Mouse (Mus musculus): ENCODE data around the gene Abcc9. TPM values are rescaled to one million over a fixed set of nuclear protein-coding genes. Genes with fewer than 3 reads are reported as not detected.
A peak's percentile ranks its signal among the peaks of the same experiment; 100 is the strongest.

Abcc9 gene
- 100 to 1,000 TPM; 124 to 126 TPM for total RNA-seq (2021)
- long read RNA-seq, experiment 1, full-length matches to known transcripts = 5 of 29 reads
- long read RNA-seq, experiment 1, partial matches to known transcripts = 10 of 29 reads
- long read RNA-seq, experiment 1, other reads (novel, unspliced or antisense) = 14 of 29 reads
- long read RNA-seq, experiment 2, full-length matches to known transcripts = 1 of 23 reads
- long read RNA-seq, experiment 2, partial matches to known transcripts = 9 of 23 reads
- long read RNA-seq, experiment 2, other reads (novel, unspliced or antisense) = 13 of 23 reads

DNA sequence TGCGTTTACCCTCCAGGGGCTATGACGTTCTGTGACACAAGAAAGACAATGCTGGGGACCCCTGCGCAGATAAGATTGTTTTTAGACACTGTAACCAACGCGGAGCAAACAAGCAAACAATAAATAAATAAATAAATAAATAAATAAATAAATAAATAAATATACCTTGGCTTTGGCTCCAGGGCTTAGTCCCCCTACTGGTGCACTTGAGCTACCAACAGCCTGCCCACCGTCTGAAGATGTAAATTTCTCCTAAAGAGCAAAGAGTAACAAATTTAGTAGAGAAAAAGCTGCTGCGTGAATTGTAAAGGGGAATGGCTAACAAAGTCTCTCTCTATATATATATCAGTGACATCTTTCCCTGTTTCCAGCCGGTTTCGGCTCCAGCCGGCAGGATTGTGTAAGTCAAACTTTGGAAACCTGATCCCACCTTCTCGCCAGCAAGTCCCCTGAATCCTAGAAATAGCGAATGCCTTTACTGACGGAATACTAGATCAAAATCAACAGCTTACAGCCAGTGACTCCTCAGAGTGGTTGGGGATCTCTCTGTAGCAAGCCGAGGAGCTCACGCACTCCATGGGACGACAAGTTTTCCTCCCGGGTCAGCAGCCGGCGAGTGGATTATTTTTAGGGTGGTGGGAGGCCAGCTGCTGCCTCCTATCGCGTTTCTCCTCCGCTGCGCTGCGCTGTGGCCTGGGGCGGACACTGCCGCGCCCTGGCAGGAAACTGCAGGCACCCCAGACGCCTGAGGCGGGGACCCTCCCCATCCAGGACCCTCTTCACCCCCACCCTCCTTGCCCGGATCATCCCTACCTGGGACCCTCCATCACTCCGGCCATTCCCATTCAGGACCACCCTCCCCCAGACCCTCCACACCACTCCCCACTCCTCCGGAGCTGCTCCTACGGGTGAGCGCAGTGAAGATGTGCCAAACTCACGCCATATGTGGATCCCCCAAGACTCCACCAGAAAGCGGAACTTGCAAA, at the start of gene Abcc9:
TSS of gene Abcc9 (minus strand) at position 664 of the 986 bp plus-strand sequence.
- intact Hi-C loops (cut with DNase I) = no loop called here
- peak; percentile 48 to 67 for DNase-seq

DNA sequence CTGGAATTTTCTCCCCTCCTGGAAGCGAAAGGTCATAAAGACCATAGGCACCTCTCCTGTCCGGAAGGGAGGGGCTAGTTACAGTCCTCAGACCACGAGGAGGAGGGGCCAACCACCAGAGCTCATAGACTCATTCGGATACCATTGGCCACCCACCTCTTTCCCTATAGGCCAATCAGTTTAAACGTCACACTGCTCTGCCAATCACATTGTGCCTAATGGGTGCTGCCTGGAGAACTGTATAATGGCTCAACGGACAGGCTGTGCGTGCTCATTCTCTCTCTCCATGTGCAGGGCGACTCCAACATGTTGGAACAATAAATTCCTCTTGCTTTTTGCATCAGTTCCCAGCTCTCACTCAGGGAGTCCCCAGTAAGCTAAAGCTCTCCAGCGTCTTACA, 49.2 kb upstream of the Abcc9 start:
- intact Hi-C loops (cut with DNase I) = loop anchor here (10.0 kb wide), 1 partner anchor 387 kb away; no protein-coding TSS in a partner anchor

DNA sequence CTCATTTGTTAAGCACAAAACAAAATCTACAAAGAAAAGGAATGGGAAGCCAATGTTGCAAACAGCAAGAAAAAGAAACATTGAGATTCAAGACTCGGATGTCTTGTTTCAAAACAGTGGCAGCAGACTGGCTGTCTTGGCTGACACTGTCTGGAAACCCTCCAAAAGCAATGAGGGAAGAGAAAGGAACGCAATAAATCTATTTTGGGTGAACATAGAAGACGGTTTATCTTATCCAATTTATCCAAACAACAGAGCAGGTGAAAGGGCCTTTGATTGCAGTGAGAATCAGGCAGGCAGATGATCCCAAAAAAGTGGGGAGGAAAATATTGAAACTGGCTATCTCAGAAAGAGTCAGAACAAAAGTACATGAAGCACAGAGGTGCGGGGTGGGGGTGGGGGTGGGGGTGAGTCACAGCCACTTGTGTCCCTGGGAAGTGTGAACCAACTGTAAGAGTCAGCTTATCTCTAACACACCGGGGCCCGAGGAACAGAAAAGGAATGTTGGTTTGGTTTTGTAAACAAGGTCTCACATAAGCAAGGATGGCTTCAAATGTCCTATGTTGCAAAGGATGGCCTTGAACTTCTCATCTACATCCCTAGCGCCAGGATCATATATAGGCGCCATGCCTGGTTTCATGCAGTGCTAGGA, 46.1 kb upstream of the Abcc9 start:
- no peak for DNase-seq
- intact Hi-C loops (cut with DNase I) = no loop called here

More for the DNA sequence above, 49.2 kb upstream of the Abcc9 start:
- no peak for DNase-seq

DNA sequence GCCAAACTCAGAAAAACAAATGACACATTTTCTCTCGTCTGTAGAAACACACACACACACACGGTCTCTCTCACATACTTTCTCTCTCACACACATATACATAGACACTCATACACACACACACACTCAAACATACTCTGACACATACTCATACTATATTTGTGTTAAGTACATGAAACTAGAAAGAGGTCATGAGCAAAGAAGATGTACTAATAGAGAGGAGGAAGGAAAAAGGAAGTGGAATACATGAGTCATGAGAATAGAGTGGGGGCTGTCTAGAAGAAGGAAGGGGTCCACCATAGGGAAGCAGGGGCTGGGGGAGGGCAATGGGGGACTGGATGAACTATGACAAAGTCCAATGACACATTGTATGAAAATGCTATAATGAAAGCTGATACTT, 45.0 kb upstream of the Abcc9 start:
- intact Hi-C loops (cut with DNase I) = no loop called here

DNA sequence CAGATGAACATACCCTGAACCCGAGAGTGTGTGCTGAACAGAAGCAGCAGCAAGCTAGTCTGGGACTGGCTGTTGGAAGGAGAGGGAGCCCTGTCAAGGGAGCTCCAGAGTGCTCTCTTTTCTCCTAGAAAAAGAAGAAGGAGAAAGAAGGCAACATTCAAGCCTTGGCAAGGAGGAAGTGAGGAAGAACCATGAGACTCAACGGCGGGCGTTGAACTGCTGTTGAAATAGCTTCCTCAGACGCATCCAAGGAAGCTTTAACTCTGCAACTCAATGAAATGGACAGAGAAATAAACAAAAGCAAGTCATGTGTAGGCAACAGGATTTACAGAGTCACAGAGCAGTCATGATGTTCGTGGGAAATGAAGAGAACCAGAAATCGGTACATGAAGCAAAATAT, 44.6 kb upstream of the Abcc9 start:
- intact Hi-C loops (cut with DNase I) = no loop called here
- DNase-seq = no peak

More for the DNA sequence above, 45.0 kb upstream of the Abcc9 start:
- DNase-seq = no peak

DNA sequence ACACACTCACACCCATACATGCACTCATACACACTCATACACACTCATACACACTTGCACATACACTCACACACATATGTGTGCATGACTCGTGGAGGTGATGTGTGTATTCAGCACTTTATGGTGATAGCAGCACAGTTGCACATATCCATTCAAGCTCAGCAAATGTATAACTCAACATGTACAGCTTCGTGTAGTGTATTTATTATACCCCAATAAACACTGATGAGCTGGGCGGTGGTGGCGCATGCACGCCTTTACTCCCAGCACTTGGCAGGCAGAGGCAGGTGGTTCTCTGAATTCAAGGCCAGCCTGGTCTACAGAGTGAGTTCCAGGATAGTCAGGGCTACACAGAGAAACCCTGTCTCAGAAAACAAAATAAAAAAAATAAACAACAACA, 43.4 kb upstream of the Abcc9 start:
- DNase-seq = no peak
- intact Hi-C loops (cut with DNase I) = no loop called here

DNA sequence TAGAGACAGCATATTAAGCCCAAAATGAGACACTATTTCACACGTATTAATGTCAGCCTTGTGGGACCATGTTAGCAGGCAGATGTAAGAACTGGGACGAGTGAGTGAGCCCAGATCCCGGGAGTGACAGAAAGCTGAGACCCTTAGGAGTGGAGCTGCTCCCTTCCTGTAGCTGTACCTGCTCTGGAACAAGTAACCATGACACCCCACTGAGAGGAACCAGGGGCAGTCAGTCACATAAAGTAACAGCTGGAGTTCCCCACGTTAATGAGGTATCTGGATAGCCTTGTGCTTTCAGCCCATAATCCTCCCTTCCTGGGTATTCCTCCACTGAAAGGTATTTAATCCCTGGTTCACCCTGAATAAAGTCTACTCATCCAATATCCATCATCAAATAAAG, 41.1 kb upstream of the Abcc9 start:
- DNase-seq = no peak
- intact Hi-C loops (cut with DNase I) = no loop called here

DNA sequence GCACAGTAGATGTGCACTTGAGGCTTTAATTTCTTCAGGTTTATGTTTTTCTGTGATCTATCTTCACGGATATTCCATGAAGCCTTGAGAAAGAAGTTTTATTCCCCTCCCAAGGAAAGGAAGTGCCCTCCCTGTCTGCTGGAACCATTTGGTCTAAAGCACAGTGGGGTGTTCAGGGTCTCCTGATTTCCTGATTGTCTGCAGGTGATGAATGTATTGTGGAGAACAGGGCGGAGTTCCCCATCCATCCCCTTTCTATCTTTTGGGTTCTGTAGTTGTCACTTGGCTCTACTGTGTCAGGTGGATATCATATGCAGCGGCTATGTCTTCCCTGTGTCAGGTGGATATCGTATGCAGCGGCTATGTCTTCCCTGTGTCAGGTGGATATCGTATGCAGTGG, 39.6 kb upstream of the Abcc9 start:
- DNase-seq = no peak
- intact Hi-C loops (cut with DNase I) = no loop called here

DNA sequence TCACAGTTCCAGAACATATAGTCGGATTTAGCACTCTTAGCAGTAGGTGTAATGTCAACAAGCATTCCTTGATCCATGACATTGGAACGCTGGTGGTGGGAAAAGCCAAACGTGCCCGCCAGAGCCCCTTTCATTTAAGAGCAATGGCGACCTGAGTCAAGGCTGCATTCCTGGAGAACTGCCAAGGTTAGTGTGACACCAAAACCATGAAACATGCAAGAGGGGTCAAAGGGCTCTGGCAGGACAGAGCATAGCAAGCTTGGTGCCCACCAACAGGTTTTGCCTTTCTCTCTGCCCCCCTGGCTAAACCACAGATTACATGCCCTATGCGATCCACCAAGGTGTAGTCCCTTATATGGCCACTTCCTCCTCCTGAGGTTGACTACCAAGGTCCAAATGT, 36.5 kb upstream of the Abcc9 start:
- intact Hi-C loops (cut with DNase I) = no loop called here
- DNase-seq = no peak

DNA sequence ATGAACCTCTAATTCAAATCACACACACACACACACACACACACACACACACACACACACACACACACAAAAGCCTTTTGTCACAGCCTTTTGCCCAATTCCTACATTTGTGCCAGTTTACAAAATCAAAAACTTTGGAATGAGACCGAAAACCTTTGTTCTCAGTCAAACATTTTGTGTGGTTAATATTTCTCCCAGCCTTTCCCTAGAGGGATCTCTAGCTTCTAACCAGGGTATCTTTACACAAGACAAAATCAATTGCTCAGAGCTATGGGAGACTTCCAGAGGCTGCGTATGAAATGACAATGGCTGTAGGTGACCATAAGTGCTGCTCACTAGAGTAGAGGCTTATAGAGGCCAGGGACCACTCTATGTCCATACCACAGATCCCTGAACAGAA, 36.1 kb upstream of the Abcc9 start:
- intact Hi-C loops (cut with DNase I) = no loop called here
- DNase-seq = no peak

DNA sequence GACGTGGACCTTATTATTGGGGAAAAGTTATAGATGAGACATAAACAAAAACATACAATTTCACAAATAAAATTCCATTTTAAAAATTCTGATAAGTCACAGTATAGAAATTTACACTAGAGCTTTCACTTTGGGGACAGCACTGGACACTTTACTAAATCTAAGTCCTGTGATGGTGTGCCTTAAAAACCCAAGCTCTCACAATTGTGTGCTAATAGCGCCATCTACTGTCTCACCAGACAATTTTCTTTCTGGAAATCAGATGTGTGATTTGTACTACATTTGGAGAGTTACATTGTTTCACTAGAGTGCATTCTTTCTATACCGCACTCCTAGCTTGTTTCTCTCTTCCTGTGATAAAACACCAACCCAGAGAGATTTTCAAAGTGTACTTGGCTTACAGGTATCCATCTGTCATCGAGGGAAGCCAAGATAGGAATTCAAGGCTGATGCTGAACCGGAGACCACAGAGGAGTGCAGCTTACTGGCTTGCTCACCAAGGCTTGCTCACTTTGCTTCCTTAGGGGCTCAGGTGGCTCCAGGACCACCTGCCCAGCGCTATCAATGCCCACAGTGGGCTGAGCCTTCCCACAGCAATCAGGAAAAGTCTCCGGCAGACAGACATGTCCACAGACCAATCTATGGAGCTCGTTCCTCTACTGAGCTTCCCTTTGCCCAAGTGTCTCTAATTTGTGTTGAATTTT, 33.3 kb upstream of the Abcc9 start:
- intact Hi-C loops (cut with DNase I) = loop anchor here (1.0 kb wide), 1 partner anchor 210 kb away; no protein-coding TSS in a partner anchor
- no peak for DNase-seq

DNA sequence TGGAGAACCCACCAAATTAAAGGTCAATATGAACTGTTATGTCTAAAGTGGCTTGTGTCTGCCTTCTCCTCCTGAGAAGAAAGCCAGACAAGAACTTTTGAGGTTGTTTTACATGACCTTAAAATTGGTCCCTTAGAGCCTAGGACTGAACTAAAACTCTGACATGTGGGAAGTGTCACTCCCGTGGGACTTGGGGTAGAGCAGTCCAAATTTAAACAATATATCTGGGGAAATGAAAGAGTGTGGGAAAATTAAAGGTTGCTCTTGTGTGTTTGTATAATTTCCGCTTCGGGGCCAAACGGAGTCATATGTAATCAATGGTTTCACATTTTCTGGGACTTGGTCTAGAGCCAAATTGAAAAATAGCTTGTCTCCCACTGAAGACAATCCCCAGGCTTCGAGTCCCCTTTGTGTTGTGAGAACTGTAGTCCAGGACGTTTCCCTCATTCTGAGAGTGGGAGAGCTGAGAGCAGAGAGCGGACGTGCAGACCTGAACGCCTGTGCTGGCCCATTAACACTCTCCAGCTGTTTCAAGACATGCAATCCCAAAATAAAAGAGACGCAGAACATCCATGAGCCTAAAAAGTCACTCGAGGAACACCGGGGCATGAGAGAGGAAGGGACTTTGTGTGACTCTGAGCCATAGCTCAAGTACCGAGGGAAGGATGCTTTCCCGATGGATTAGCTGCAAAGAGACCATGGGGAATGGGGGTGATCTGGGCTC, 30.6 kb upstream of the Abcc9 start:
- DNase-seq = no peak
- intact Hi-C loops (cut with DNase I) = no loop called here

DNA sequence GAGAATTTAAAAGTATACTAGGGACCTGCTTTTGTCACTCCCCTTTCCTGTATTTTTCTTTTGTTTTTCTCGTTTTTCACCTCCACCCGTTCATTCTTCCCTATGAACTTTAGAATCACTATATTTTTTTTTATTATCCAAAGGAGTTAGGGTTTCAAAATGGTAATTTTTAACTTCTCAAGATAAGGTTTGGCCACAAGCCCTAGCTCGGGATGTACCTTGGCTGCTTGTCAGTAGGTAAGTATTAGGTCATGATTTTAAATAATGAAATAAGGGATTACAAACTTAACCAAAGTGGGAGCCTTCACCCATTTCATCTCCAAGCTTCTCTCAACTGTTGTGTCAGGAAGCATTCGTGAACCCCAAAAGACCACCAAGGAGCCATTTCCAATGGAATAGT, 23.9 kb upstream of the Abcc9 start:
- no peak for DNase-seq
- intact Hi-C loops (cut with DNase I) = no loop called here

DNA sequence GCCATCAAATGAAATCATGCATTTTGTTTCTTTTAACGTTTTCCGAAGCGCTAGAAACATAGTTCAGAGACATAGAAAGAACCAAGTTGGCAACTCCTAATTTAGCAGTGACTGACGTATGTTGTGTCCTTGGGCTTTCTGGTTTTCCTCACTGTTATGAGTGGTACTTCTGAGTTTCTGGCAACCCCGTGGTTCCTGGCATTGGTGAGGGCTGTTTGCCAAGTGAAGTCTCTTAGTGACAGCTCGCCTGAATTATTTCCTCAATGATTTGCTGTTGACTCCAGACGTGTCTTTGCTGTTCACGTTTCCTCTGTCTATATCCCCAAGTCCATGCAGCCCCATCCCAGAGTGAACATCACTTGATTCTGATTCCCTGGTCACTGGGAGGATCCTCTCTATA, 19.6 kb upstream of the Abcc9 start:
- DNase-seq = no peak
- intact Hi-C loops (cut with DNase I) = no loop called here

DNA sequence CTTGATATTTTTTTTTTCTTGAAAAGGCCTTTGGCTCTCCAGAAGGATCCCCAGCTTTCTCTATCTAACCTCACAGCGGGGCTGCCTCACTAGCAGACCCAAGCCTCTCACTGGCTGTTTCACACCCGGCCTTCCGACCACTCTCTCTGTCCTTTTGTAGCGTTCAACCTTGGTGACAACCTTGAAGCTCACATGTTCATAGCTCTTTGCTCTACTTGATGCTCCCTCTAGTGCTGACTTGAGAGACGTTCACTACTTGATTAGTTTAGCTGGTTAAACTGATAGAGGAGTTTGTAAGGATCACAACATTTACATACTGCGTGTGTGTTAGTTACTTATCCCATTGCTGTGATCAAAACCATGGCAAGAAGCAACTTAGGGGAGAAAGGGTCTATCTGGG, 18.5 kb upstream of the Abcc9 start:
- intact Hi-C loops (cut with DNase I) = no loop called here
- no peak for DNase-seq

DNA sequence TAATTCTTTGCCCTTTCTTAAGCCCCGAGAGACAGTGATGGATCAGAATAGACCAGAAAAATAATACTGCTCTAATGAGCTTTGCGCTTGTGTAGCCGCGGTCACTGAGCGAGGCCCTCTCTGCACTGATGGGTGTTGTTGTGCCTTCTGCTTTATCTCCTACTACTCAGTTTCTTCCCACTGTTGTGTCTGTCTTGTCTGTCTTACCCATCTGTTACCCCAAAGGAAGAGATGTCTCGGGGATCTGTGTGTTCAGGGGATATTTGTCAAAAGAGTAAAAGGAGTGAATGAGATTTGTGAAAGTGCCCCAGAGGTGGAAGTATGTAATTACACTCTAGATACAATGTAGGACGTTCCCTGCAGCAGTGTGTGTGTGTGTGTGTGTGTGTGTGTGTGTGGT, 16.1 kb upstream of the Abcc9 start:
- intact Hi-C loops (cut with DNase I) = no loop called here
- DNase-seq = no peak

DNA sequence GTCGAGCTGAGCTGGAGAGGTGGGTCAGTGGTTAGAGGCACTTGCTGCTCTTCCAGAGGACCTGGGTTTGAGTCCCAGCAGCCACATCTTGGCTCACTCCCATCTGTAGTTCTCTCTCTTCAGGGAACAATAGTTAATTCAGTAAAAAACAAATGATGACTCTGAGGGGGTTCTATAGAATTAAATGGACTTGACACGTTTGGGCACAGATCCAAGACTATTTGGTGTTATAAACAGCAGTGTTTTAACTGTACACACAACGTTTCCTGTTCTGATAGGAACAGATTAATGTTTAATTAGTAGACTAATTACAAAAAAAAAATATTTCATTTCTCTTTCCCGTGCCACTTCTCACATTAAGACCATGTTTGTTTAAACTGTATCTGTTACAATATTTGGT, 15.1 kb upstream of the Abcc9 start:
- no peak for DNase-seq
- intact Hi-C loops (cut with DNase I) = no loop called here

DNA sequence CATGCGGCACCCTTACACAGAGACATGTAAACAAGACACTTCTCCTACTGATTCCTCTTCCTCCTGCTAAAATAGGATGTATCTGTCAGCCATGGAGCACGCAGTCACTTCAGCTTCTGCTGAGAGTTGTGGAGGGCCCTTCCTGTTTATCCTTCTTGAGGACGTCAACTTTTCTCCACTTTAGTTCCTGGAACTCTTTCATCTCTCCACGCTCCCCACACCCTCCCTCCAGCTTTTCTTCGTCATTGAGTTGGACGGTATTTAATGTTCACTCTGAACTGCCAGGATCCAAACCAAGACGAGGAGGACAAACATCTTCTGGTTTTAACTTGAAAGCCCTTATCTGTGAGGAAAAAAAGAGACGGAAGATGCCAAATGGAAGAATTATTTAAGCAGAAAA, 12.9 kb upstream of the Abcc9 start:
- no peak for DNase-seq
- intact Hi-C loops (cut with DNase I) = no loop called here

DNA sequence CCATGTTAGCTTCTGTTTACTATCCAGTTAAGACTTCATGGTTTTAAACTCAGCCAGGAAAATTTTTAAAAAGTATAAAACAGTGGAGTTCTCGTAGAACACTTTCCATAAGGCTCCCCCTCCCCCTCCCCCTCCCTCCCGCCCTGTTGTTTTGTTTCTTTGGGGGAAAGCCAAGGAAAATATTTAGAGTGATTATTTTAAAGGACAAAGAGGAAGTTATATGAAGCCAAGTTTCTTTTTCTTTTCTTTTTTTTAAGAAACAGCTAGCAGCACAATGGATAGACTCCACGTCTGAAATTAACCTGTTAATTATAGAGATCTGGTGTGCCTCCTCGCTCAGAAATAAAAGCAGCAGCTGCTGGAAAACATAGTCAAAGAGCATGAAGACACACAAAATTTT, 9.0 kb upstream of the Abcc9 start:
- intact Hi-C loops (cut with DNase I) = no loop called here
- DNase-seq = no peak

DNA sequence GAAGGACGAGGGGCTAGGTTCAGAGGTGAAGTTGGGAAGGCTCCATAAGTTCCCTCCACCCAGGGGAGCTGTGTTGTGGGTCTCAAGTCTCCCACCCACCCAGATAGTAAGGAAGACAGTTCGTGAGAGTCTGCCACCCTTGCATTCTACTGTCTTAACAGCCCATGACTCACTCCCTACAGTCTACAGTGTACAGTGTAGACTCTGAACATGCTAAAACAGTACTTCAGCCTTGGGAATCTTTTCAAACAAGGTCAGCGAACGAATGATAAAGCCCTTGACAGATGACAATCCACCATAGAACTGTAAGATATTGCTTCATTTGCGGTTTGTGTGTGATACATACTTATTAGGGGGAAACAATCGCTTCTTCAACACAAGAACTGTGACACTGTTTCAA, 8.6 kb upstream of the Abcc9 start:
- intact Hi-C loops (cut with DNase I) = no loop called here
- DNase-seq = no peak
